Mouse (Mus musculus) myocyte (in vitro differentiated cells): Measurements from ENCODE around the gene Gm20388. TPM values are rescaled to one million over a fixed set of nuclear protein-coding genes. Genes with fewer than 3 reads are reported as not detected.
A peak's percentile ranks its signal among the peaks of the same experiment; 100 is the strongest.

Experiments
- H3K27me3 ChIP-seq: one replicate; pipeline ENCODE4 v1.6.1; 2011; ENCODE audit not compliant: control insufficient read depth, insufficient read depth, insufficient read length
- H3K36me3 ChIP-seq: one replicate; pipeline ENCODE4 v1.6.1; 2011; ENCODE audit not compliant: control insufficient read depth, insufficient read depth
- H3K4me2 ChIP-seq: one replicate; pipeline ENCODE4 v1.6.1; 2011; ENCODE audit warnings: low read depth, control low read depth
- H3K4me3 ChIP-seq: one replicate; pipeline ENCODE4 v1.5.1; 2011; ENCODE audit warnings: mild to moderate bottlenecking, control low read depth, moderate library complexity
- H3K79me2 ChIP-seq: one replicate; pipeline ENCODE4 v1.6.1; 2011; ENCODE audit not compliant: control insufficient read depth, insufficient read depth
- H3ac ChIP-seq: one replicate; pipeline ENCODE4 v1.6.1; 2011; ENCODE audit not compliant: control insufficient read depth, insufficient read length
- CEBPB ChIP-seq: IDR thresholded peaks from 2 replicates; pipeline ENCODE4 v1.6.1; 2011; ENCODE audit warnings: mild to moderate bottlenecking, moderate library complexity; ENCODE audit not compliant: poor library complexity, insufficient read depth, severe bottlenecking
- E2F4 ChIP-seq: IDR thresholded peaks from one replicate; pipeline ENCODE4 v1.6.1; 2011; ENCODE audit warnings: mild to moderate bottlenecking, control low read depth, moderate library complexity; ENCODE audit not compliant: insufficient read depth
- MAX ChIP-seq: IDR thresholded peaks from one replicate; pipeline ENCODE4 v1.6.1; 2011; ENCODE audit warnings: low read depth, mild to moderate bottlenecking, control low read depth
- MYOD1 ChIP-seq, 3 experiments: IDR thresholded peaks; one replicate each; pipeline ENCODE4 v1.6.1; 2011; ENCODE audit warnings: control low read depth in 2 of 3, low read depth in 2 of 3, mild to moderate bottlenecking in 2 of 3, moderate library complexity in 1 of 3; ENCODE audit not compliant: insufficient read length in 2 of 3, control insufficient read depth in 1 of 3
- MYOG ChIP-seq, 3 experiments: IDR thresholded peaks; one replicate each; pipeline ENCODE4 v1.6.1; 2011; ENCODE audit warnings: control low read depth in 2 of 3, low read depth in 2 of 3, mild to moderate bottlenecking in 2 of 3; ENCODE audit not compliant: insufficient read length in 2 of 3, control insufficient read depth in 1 of 3, insufficient read depth in 1 of 3
- POLR2A ChIP-seq: IDR thresholded peaks from one replicate; pipeline ENCODE4 v1.6.1; 2011; ENCODE audit warnings: low read depth, mild to moderate bottlenecking, control low read depth, moderate library complexity; ENCODE audit not compliant: insufficient read length
- POLR2AphosphoS2 ChIP-seq: IDR thresholded peaks from one replicate; pipeline ENCODE4 v1.6.1; 2011; ENCODE audit warnings: low read depth, control low read depth; ENCODE audit not compliant: insufficient read length
- REST ChIP-seq: IDR thresholded peaks from one replicate; pipeline ENCODE4 v1.6.1; 2011; ENCODE audit warnings: mild to moderate bottlenecking, control low read depth, moderate library complexity; ENCODE audit not compliant: insufficient read depth, insufficient read length
- SRF ChIP-seq: IDR thresholded peaks from one replicate; pipeline ENCODE4 v1.6.1; 2011; ENCODE audit warnings: low read depth; ENCODE audit not compliant: control insufficient read depth, insufficient read length
- TCF12 ChIP-seq: IDR thresholded peaks from one replicate; pipeline ENCODE4 v1.6.1; 2011; ENCODE audit warnings: mild to moderate bottlenecking, control low read depth; ENCODE audit not compliant: poor library complexity, insufficient read depth, severe bottlenecking
- TCF3 ChIP-seq: IDR thresholded peaks from one replicate; pipeline ENCODE4 v1.6.1; 2011; ENCODE audit warnings: low read depth, control low read depth; ENCODE audit not compliant: insufficient read length
- USF1 ChIP-seq: IDR thresholded peaks from one replicate; pipeline ENCODE4 v1.6.1; 2011; ENCODE audit warnings: low read depth, mild to moderate bottlenecking, control low read depth, moderate library complexity
- polyA plus RNA-seq: library from polyadenylated mRNA; unstranded; fragments of >200 nt; fragmentation: generic; extraction: Trizol; gene quantifications from one replicate; pipeline ENCODE4 v1.2.1, GENCODE M21; 2012; ENCODE audit warnings: missing spikeins

Gene Gm20388
- polyA plus RNA-seq, 1 experiment = 15.3 TPM

- TF ChIP-seq MYOG (IDR thresholded peaks at IDR 0.05; ENCODE audit: control insufficient read depth in 1 of 3, insufficient read depth in 1 of 3, insufficient read length in 2 of 3, low read depth in 2 of 3) = peak in 1 of 3 experiments; percentile 26
- TF ChIP-seq E2F4 = no peak
- TF ChIP-seq REST = no peak
- no peak for TF ChIP-seq MAX
- Histone ChIP-seq H3K4me3 (no peak overlapping the region), H3K36me3 (peaks cover 6% of the 10 kb centered on the region), H3K79me2 (peaks cover 48% of the 10 kb centered on the region), H3K4me2 (no peak overlapping the region), H3K27me3 (no peaks in the 10 kb centered on the region), H3ac (no peak overlapping the region)
Observed at GRCm38 (mm10) chr8:122517541-122518190, 2607.0 kb downstream of the Gm20388 start.

DNA sequence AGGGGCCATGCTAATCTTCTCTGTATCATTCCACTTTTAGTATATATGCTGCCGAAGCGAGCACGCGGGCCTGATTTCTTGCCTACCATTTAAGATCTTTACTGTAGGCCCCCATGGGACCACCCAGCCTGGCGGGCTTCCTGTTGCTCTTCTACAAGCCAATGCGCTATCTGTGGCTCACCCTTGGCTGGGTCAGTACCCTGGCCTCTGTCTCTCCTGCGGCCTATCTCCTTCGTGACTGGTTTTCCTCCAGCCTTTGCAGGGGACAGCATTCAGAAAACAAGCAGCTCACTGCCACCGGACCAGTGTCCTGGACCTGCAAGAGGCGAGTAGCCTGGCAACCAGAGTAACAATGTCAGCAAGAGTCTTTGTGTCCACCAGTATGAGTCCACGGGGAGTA, 2610.0 kb downstream of the Gm20388 start:
- no peak overlapping the region for H3ac ChIP-seq
- peaks cover 49% of the 10 kb centered on the region for H3K79me2 ChIP-seq
- H3K36me3 ChIP-seq = no peaks in the 10 kb centered on the region
- TF ChIP-seq MAX (no peak), MYOG (IDR thresholded peaks at IDR 0.05; ENCODE audit: control insufficient read depth in 1 of 3, insufficient read depth in 1 of 3, insufficient read length in 2 of 3, low read depth in 2 of 3) (no peak), TCF12 (no peak), USF1 (no peak), POLR2A (no peak), SRF (no peak), TCF3 (no peak), E2F4 (no peak), POLR2AphosphoS2 (no peak), CEBPB (no peak), MYOD1 (IDR thresholded peaks at IDR 0.05; ENCODE audit: control insufficient read depth in 1 of 3, insufficient read length in 2 of 3, low read depth in 2 of 3) (no peak), REST (no peak)
- no peaks in the 10 kb centered on the region for H3K27me3 ChIP-seq
- H3K4me2 ChIP-seq = no peak overlapping the region
- no peak overlapping the region for H3K4me3 ChIP-seq

DNA sequence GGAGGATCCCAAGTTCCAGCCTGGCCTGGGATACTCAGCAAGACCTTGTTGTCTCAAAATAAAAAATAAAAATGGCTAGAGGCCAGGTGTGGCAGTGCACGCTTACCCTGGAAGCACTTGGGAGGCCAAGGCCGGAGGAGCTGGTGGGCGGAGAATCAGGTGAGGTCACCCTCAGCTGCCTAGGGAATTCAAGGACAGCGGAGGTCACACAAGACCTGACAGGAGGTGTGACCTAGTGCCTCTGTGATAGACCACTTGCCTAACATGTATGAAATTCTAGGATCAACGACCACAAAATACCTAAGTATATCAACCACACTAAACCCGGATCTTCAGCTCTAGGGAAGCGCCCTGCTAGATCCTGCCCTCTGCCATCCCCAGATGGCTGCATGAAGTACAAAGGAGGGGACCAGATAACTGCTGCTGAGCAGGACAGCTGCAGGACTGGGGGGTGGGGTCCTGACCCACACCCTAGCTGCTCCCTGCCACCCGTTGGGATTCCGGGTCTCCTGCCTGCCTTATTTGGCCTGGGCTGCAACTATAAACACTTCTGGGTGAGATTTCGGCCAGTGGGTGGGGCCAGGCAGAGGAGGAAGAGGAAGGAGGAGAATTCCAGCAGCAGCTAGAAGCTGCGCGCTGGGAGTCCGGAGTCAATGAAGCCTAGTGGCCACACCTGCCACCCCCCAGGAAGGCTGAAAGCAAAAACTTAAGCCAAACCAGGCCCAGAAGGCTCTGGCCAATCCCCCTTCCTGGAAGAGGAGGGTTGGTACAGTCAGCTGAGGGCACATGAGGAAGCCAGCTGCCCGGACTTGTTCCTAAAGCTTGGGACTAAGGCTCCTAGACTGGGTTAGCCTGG, 2612.4 kb downstream of the Gm20388 start:
- no peaks in the 10 kb centered on the region for H3K27me3 ChIP-seq
- TF ChIP-seq MYOG (IDR thresholded peaks at IDR 0.05; ENCODE audit: control insufficient read depth in 1 of 3, insufficient read depth in 1 of 3, insufficient read length in 2 of 3, low read depth in 2 of 3) (peak; percentile 81 to 93 (median 88)), TCF12 (peak; percentile 53), SRF (peak; percentile 99), MYOD1 (IDR thresholded peaks at IDR 0.05; ENCODE audit: control insufficient read depth in 1 of 3, insufficient read length in 2 of 3, low read depth in 2 of 3) (peak; percentile 28 to 88 (median 84)), E2F4 (no peak), TCF3 (peak; percentile 77)
- H3K4me3 ChIP-seq = no peak overlapping the region

DNA sequence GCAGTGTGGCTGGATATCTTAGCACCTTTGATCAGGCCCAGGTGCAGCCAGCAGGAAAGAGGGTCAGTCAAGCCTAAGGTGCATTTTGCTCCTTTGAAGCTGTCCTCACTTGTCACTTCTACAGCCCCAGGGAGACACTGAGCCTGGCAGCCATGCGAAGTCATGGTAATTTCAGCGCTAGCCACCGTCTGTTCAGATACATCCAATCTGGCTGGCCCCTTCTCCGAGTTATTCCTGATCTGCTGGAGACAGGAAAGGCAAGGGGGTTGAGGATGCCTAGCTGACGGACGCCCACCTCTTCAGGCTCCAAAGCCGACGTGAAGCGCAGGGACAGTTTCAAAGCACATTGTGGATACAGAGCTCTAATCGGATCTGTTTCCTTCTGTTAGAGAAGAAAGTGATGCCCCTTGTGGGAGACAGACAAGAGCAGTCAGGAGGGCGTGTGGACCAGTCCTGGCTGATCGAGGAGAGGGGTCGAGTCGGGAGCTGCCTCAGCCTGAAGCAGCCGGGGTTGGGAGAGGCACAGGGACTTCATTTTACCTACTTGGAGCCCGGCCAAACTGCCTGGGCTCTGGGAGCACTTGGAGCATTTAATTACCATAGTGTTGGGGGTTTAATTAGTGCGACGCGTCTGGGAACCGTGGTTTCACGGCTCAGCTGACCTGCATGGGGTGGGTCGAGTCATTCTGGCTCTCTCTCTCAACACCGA, 2613.2 kb downstream of the Gm20388 start:
- Histone ChIP-seq H3K36me3 (no peaks in the 10 kb centered on the region), H3K4me3 (no peak overlapping the region), H3K4me2 (peak overlapping the region; percentile 53), H3ac (no peak overlapping the region), H3K27me3 (no peaks in the 10 kb centered on the region), H3K79me2 (peaks cover 79% of the 10 kb centered on the region)
- TF ChIP-seq POLR2AphosphoS2 (peak; percentile 4), POLR2A (peak; percentile 17), SRF (no peak)

More for the DNA sequence above, 2612.4 kb downstream of the Gm20388 start:
- Histone ChIP-seq H3ac (no peak overlapping the region), H3K4me2 (peak overlapping the region; percentile 53), H3K36me3 (no peaks in the 10 kb centered on the region), H3K79me2 (peaks cover 71% of the 10 kb centered on the region)

GRCm38 (mm10) chr8:122524506-122524905, 2613.9 kb downstream of the Gm20388 start:
- peak overlapping the region; percentile 53 for H3K4me2 ChIP-seq
- H3ac ChIP-seq = no peak overlapping the region
- TF ChIP-seq TCF3 (no peak), SRF (no peak), USF1 (no peak)
- peaks cover 84% of the 10 kb centered on the region for H3K79me2 ChIP-seq
- H3K4me3 ChIP-seq = no peak overlapping the region
- H3K27me3 ChIP-seq = no peaks in the 10 kb centered on the region
- no peaks in the 10 kb centered on the region for H3K36me3 ChIP-seq
